Mouse (Mus musculus) spleen, postnatal 36 days (tissue): ENCODE measurements around the gene Slc38a8.

Experiments used
- DNase-seq, 2 experiments: peaks; one replicate each; pipeline ENCODE4 v3.0.0; 2022; ENCODE audit warnings: low spot score in 2 of 2, mixed read lengths in 1 of 2

Slc38a8 gene

GRCm38 (mm10) chr8:119438876-119439275 is 62.6 kb downstream of the Slc38a8 start:
- no peak for DNase-seq

- DNase-seq: no peak
These were observed 64.0 kb downstream of the Slc38a8 start for GRCm38 (mm10) chr8:119437506-119437905.

- DNase-seq: peak; percentile 61 to 73
These were observed 64.6 kb downstream of the Slc38a8 start for GRCm38 (mm10) chr8:119436933-119437332.

GRCm38 (mm10) chr8:119436331-119436730 is 65.2 kb downstream of the Slc38a8 start:
- DNase-seq: no peak

GRCm38 (mm10) chr8:119435527-119435926 is 66.0 kb downstream of the Slc38a8 start:
- DNase-seq: no peak

DNA sequence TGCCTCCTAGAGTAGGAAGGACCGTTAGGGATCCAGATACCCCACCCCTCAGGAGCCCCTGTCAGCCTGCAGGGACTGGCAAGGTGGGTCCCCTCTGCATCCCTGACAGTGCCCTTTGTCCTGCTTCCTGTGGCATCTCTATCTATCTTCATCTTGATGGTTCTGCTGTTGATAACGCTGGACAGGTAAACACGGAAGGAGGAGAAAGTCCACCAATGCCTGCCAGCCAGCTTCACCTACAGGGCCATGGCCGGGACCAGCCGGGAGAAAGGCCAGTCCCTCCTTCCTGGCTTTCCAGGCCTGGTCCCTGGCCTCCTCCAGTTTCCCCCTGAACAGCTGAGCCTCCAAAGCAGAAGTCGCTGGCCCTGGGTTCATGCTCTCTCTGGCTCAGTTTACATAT is 66.9 kb downstream of the Slc38a8 start:
- DNase-seq: no peak

GRCm38 (mm10) chr8:119433582-119434174 is 67.8 kb downstream of the Slc38a8 start, which contains the start of gene Osgin1:
Gene Osgin1 (plus strand): TSS chr8:119434124.
- no peak for DNase-seq

DNA sequence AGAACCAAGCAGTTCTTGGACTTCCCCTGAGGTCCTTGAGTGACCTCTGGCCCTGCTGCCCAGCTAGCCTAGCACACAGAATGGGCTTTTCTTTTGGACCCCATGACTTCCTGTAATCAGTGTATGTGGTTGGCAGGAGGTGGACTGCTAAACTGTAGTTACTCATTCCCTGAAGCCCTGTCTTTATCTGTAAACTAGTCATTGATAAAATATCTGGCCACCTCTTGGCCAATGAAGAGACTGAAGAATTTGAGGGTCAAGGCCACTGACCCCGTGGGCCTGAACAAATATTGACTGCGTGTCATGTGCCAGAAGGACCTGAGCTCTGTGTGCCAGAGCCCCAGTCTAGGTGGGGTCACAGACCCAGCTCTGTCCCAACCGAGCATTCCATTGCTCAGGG is 69.1 kb downstream of the Slc38a8 start:
- DNase-seq: no peak

DNA sequence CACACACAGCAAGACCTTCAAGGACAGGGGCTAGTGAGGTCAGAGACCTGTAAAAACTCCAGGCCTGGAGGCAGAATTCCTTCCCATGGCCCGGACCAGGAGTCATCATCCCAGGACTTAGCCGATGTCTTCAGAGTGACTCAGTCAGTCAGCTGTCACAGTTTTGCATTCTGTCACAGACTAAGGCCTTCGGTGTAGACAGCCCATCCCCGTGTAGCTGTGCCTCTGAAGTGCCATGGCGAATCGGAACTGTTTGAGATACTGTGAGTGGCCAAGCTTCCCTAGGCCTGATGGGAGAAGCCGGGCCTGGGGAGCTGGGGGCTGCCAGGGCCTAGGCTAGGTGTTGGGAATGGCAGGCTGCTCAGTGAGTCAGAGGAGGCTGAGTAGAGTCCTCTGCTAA is 70.8 kb downstream of the Slc38a8 start:
- no peak for DNase-seq

DNA sequence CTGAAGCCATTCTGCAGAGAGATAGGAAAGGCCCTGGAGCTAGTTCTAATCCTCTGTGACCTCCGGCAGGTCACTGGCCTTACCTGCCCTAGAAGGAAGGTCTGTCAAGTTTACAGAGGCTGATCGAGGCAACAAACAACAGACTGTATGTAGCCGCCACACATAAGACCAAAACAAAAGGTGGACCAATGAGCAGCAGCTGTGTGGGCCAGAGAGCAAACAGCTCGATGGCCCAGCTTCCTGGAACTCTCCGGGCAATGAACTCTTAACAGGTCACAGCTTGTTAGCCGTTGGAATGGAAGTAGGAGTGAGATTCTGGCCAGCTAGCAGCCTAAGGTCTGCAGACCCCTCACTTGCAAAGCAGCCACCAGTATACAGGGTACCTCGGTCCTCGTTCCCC is 71.2 kb downstream of the Slc38a8 start:
- DNase-seq: no peak
